Mouse (Mus musculus): ENCODE results near the gene Hecw2. TPM values are rescaled to one million over a fixed set of nuclear protein-coding genes. Genes with fewer than 3 reads are reported as not detected.

The Hecw2 gene
- polyA plus RNA-seq (2011; ENCODE audit: insufficient read length, low read depth, missing spikeins), result 5.2 and 6.6 TPM in 2 replicates

- no peak within 1 kb of the TSS for H3K27ac ChIP-seq (ENCODE audit: insufficient read depth, low read length)
- H3K4me3 ChIP-seq (ENCODE audit: insufficient read depth, low read length), result peak within 1 kb of the TSS; percentile 55
- no peaks in the 10 kb centered on the region for H3K4me1 ChIP-seq (ENCODE audit: control insufficient read depth, insufficient read depth, low read length)
- no peak; the same call in 1 of the 2 replicates for TF ChIP-seq POLR2A (IDR thresholded peaks at IDR 0.05; ENCODE audit: low read depth, low read length)
These were observed at the start of gene Hecw2 for GRCm38 (mm10) chr1:54194954-54195305. TSS of gene Hecw2 (minus strand) at chr1:54195168.

GRCm38 (mm10) chr1:54242722-54243121 is 47.8 kb upstream of the Hecw2 start:
- H3K27ac ChIP-seq (ENCODE audit: insufficient read depth, low read length), result no peak overlapping the region
- no peak overlapping the region for H3K4me3 ChIP-seq (ENCODE audit: insufficient read depth, low read length)
- TF ChIP-seq CTCF (IDR thresholded peaks at IDR 0.05; ENCODE audit: borderline replicate concordance, insufficient read depth, low read length) (no peak), POLR2A (IDR thresholded peaks at IDR 0.05; ENCODE audit: low read depth, low read length) (no peak)
- no peaks in the 10 kb centered on the region for H3K4me1 ChIP-seq (ENCODE audit: control insufficient read depth, insufficient read depth, low read length)

- Histone ChIP-seq H3K27ac (ENCODE audit: insufficient read depth, low read length) (no peak overlapping the region), H3K4me1 (ENCODE audit: control insufficient read depth, insufficient read depth, low read length) (no peaks in the 10 kb centered on the region), H3K4me3 (ENCODE audit: insufficient read depth, low read length) (no peak overlapping the region)
- TF ChIP-seq POLR2A (IDR thresholded peaks at IDR 0.05; ENCODE audit: low read depth, low read length), result no peak
- no peak for TF ChIP-seq CTCF (IDR thresholded peaks at IDR 0.05; ENCODE audit: borderline replicate concordance, insufficient read depth, low read length)
These were observed 25.3 kb upstream of the Hecw2 start for GRCm38 (mm10) chr1:54220273-54220672.

- no peak for TF ChIP-seq POLR2A (IDR thresholded peaks at IDR 0.05; ENCODE audit: low read depth, low read length)
- TF ChIP-seq CTCF (IDR thresholded peaks at IDR 0.05; ENCODE audit: borderline replicate concordance, insufficient read depth, low read length), result no peak
- H3K27ac ChIP-seq (ENCODE audit: insufficient read depth, low read length), result no peak overlapping the region
- H3K4me3 ChIP-seq (ENCODE audit: insufficient read depth, low read length), result peak overlapping the region; percentile 55
These were observed 600 bp downstream of the Hecw2 start for GRCm38 (mm10) chr1:54194183-54194953.

GRCm38 (mm10) chr1:54193191-54193770 is 1.7 kb downstream of the Hecw2 start:
- TF ChIP-seq CTCF (IDR thresholded peaks at IDR 0.05; ENCODE audit: borderline replicate concordance, insufficient read depth, low read length), result no peak
- TF ChIP-seq POLR2A (IDR thresholded peaks at IDR 0.05; ENCODE audit: low read depth, low read length), result no peak
- Histone ChIP-seq H3K4me1 (ENCODE audit: control insufficient read depth, insufficient read depth, low read length) (no peaks in the 10 kb centered on the region), H3K4me3 (ENCODE audit: insufficient read depth, low read length) (no peak overlapping the region), H3K27ac (ENCODE audit: insufficient read depth, low read length) (no peak overlapping the region)

More at GRCm38 (mm10) chr1:54194183-54194953, 600 bp downstream of the Hecw2 start:
- H3K4me1 ChIP-seq (ENCODE audit: control insufficient read depth, insufficient read depth, low read length), result no peaks in the 10 kb centered on the region

GRCm38 (mm10) chr1:54187579-54187978 is 7.4 kb downstream of the Hecw2 start:
- Histone ChIP-seq H3K27ac (ENCODE audit: insufficient read depth, low read length) (no peak overlapping the region), H3K4me3 (ENCODE audit: insufficient read depth, low read length) (no peak overlapping the region)
- TF ChIP-seq CTCF (IDR thresholded peaks at IDR 0.05; ENCODE audit: borderline replicate concordance, insufficient read depth, low read length) (no peak), POLR2A (IDR thresholded peaks at IDR 0.05; ENCODE audit: low read depth, low read length) (no peak)

GRCm38 (mm10) chr1:54186347-54186746 is 8.6 kb downstream of the Hecw2 start:
- H3K4me3 ChIP-seq (ENCODE audit: insufficient read depth, low read length), result no peak overlapping the region
- no peak for TF ChIP-seq CTCF (IDR thresholded peaks at IDR 0.05; ENCODE audit: borderline replicate concordance, insufficient read depth, low read length)
- TF ChIP-seq POLR2A (IDR thresholded peaks at IDR 0.05; ENCODE audit: low read depth, low read length), result no peak
- no peaks in the 10 kb centered on the region for H3K4me1 ChIP-seq (ENCODE audit: control insufficient read depth, insufficient read depth, low read length)
- H3K27ac ChIP-seq (ENCODE audit: insufficient read depth, low read length), result no peak overlapping the region

More at GRCm38 (mm10) chr1:54187579-54187978, 7.4 kb downstream of the Hecw2 start:
- no peaks in the 10 kb centered on the region for H3K4me1 ChIP-seq (ENCODE audit: control insufficient read depth, insufficient read depth, low read length)

- Histone ChIP-seq H3K4me3 (ENCODE audit: insufficient read depth, low read length) (no peak overlapping the region), H3K4me1 (ENCODE audit: control insufficient read depth, insufficient read depth, low read length) (no peaks in the 10 kb centered on the region), H3K27ac (ENCODE audit: insufficient read depth, low read length) (no peak overlapping the region)
- TF ChIP-seq POLR2A (IDR thresholded peaks at IDR 0.05; ENCODE audit: low read depth, low read length) (no peak), CTCF (IDR thresholded peaks at IDR 0.05; ENCODE audit: borderline replicate concordance, insufficient read depth, low read length) (no peak)
These were observed 14.3 kb downstream of the Hecw2 start for GRCm38 (mm10) chr1:54180663-54181062.

- H3K4me3 ChIP-seq (ENCODE audit: insufficient read depth, low read length), result no peak overlapping the region
- TF ChIP-seq POLR2A (IDR thresholded peaks at IDR 0.05; ENCODE audit: low read depth, low read length) (no peak), CTCF (IDR thresholded peaks at IDR 0.05; ENCODE audit: borderline replicate concordance, insufficient read depth, low read length) (no peak)
- H3K4me1 ChIP-seq (ENCODE audit: control insufficient read depth, insufficient read depth, low read length), result no peaks in the 10 kb centered on the region
- no peak overlapping the region for H3K27ac ChIP-seq (ENCODE audit: insufficient read depth, low read length)
These were observed 15.8 kb downstream of the Hecw2 start for GRCm38 (mm10) chr1:54179179-54179578.

- Histone ChIP-seq H3K27ac (ENCODE audit: insufficient read depth, low read length) (peak overlapping the region; percentile 56; the same call in 1 of the 2 replicates), H3K4me1 (ENCODE audit: control insufficient read depth, insufficient read depth, low read length) (no peaks in the 10 kb centered on the region), H3K4me3 (ENCODE audit: insufficient read depth, low read length) (no peak overlapping the region)
- TF ChIP-seq POLR2A (IDR thresholded peaks at IDR 0.05; ENCODE audit: low read depth, low read length), result no peak
- no peak for TF ChIP-seq CTCF (IDR thresholded peaks at IDR 0.05; ENCODE audit: borderline replicate concordance, insufficient read depth, low read length)
These were observed 18.4 kb downstream of the Hecw2 start for GRCm38 (mm10) chr1:54176592-54176991.
